Mouse (Mus musculus) hindbrain, postnatal 0 days (tissue): ENCODE data around the gene Pm20d1. TPM values are rescaled to one million over a fixed set of nuclear protein-coding genes. Genes with fewer than 3 reads are reported as not detected.

Source experiments
- ATAC-seq: fragments of 200-750 bp; cut with Nextera tagmentation; 2 replicates; pipeline ENCODE4 v1.8.0; 2017; ENCODE audit warnings: mild to moderate bottlenecking, moderate TSS enrichment, moderate library complexity
- DNase-seq: peaks from one replicate; pipeline ENCODE4 v3.0.0-alpha.2; 2015; ENCODE audit warnings: low spot score
- H3K27ac ChIP-seq: fragments of 300-500 bp; sonication (generic); 2 replicates; pipeline ENCODE4 v1.5.1; 2014; ENCODE audit warnings: mild to moderate bottlenecking
- H3K27me3 ChIP-seq: fragments of 300-500 bp; sonication (generic); 2 replicates; pipeline ENCODE4 v1.6.1; 2014; ENCODE audit warnings: low read length, mixed read lengths; ENCODE audit not compliant: insufficient read depth
- H3K36me3 ChIP-seq: fragments of 300-500 bp; sonication (generic); 2 replicates; pipeline ENCODE4 v1.6.1; 2014; ENCODE audit warnings: low read length, mixed read lengths; ENCODE audit not compliant: insufficient read depth
- H3K4me1 ChIP-seq: fragments of 300-500 bp; sonication (generic); 2 replicates; pipeline ENCODE4 v1.6.1; 2014; ENCODE audit warnings: antibody characterized with exemption, low read length, mixed read lengths; ENCODE audit not compliant: insufficient read depth
- H3K4me2 ChIP-seq: fragments of 300-500 bp; sonication (generic); 2 replicates; pipeline ENCODE4 v1.6.1; 2014; ENCODE audit warnings: low read depth, mild to moderate bottlenecking, low read length, moderate library complexity, mixed read lengths
- H3K4me3 ChIP-seq: fragments of 300-500 bp; sonication (generic); 2 replicates; pipeline ENCODE4 v1.5.1; 2014; ENCODE audit warnings: low read length
- H3K9ac ChIP-seq: fragments of 300-500 bp; sonication (generic); replicated peaks from 2 replicates; pipeline ENCODE4 v1.6.1; 2014; ENCODE audit warnings: mild to moderate bottlenecking, low read length, moderate library complexity, mixed read lengths
- H3K9me3 ChIP-seq: fragments of 300-500 bp; sonication (generic); 2 replicates; pipeline ENCODE4 v1.6.1; 2016; ENCODE audit warnings: low read length, mixed read lengths
- CTCF ChIP-seq: IDR thresholded peaks from 2 replicates; pipeline ENCODE4 v1.5.1; 2016; ENCODE audit warnings: antibody characterized with exemption, control low read depth, low read depth
- WGBS: fragments of 180-500 bp; shearing (Covaris S2); extraction: QIAGEN DNeasy Blood & Tissue Kit; methylation state at CpG from one replicate; pipeline ENCODE4 v1.1.7; 2014; 5-methylcytosine and 5-hydroxymethylcytosine counted together
- polyA plus RNA-seq: library from polyadenylated mRNA; unstranded; fragments of >200 nt; fragmentation: Nextera tagmentation; extraction: Ambion mirVana; gene quantifications from 2 replicates; pipeline ENCODE4 v1.2.1, GENCODE M21; 2015
- total RNA-seq: library from RNA; depleted of rRNA; stranded (reverse); fragments of >200 nt; gene quantifications from 2 replicates; pipeline ENCODE4 v1.2.3, GENCODE M21; 2014

The Pm20d1 gene
- total and polyA plus RNA-seq, 2 experiments from 2014 or later, result 0.60 to 0.63 TPM

DNA sequence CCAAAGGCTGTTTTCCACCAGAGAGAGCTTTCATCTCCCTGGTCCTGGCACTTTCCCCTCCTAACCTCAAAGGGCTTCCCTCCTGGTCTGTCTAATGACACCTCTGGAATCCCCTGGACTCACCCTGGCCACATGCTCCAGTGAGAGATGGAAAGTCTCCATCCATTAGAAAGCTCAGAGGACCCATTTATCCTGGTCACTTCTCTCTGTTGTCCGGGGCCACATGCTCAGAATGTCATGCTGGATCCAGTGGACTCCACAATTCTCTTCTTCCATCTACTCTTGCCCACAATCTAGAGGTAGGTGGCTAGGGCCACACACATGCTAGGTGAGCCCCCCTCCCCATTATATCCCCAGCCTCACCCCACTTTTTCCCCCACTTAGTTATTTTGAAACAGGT is 11.8 kb downstream of the Pm20d1 start:
- no peak for DNase-seq
- Histone ChIP-seq H3K27me3 (no peaks in the 10 kb centered on the region), H3K27ac (no peak overlapping the region), H3K36me3 (no peaks in the 10 kb centered on the region), H3K9ac (no peak overlapping the region), H3K4me3 (no peak overlapping the region), H3K4me2 (no peak overlapping the region), H3K9me3 (no peaks in the 10 kb centered on the region), H3K4me1 (no peaks in the 10 kb centered on the region)
- TF ChIP-seq CTCF, result no peak
- WGBS, result 77% methylated on average over 1 of the region's 1 CpGs
- no peak for ATAC-seq

DNA sequence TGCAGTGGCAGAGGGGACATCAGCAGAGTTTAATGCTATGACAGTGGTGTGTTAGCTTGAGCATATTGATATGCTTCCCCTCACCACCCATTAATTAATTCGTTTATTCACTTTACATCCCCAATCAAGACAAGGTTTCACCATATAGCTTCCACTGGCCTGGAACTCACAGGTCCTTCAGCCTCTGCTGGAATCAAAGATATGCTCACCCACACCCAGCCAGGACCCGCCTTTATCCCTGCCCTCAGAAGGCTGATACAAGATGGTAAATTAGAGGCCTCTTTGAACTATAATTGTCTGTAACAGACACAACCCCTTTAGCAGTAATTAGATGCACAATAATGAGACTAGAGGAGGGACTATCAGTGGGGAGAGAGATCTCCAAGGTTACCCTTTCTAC is 12.5 kb downstream of the Pm20d1 start:
- Histone ChIP-seq H3K4me1 (no peaks in the 10 kb centered on the region), H3K27ac (no peak overlapping the region), H3K27me3 (no peaks in the 10 kb centered on the region), H3K4me3 (no peak overlapping the region), H3K9ac (no peak overlapping the region), H3K4me2 (no peak overlapping the region), H3K9me3 (no peaks in the 10 kb centered on the region), H3K36me3 (no peaks in the 10 kb centered on the region)
- ATAC-seq (no peak), DNase-seq (no peak)
- WGBS, result 64% methylated on average over 2 of the region's 2 CpGs
- TF ChIP-seq CTCF, result no peak

DNA sequence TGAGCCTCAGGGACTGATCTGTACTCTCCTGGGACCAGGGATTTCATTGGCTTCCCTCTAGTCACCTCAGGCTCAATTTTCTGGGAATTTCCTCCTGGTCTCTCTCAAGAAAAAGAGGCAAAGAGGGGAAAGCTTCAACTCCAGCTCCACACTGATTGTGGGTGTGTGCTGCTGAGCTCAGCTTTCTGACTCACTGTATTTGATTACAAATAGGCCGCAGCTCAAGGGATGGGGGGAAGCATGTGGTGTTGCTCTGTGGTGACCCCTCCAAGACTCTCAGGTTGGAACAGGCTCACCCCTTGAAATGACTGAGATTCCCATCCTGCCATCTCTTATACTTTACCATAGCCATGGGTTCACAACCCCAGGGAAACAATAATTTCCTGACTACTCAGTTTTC is 14.2 kb downstream of the Pm20d1 start:
- TF ChIP-seq CTCF, result no peak
- Histone ChIP-seq H3K4me1 (no peaks in the 10 kb centered on the region), H3K4me3 (no peak overlapping the region), H3K9me3 (no peaks in the 10 kb centered on the region), H3K27ac (no peak overlapping the region), H3K9ac (no peak overlapping the region), H3K36me3 (no peaks in the 10 kb centered on the region), H3K27me3 (no peaks in the 10 kb centered on the region), H3K4me2 (no peak overlapping the region)
- 86% methylated on average over 1 of the region's 1 CpGs for WGBS
- DNase-seq, result no peak
- ATAC-seq, result no peak

DNA sequence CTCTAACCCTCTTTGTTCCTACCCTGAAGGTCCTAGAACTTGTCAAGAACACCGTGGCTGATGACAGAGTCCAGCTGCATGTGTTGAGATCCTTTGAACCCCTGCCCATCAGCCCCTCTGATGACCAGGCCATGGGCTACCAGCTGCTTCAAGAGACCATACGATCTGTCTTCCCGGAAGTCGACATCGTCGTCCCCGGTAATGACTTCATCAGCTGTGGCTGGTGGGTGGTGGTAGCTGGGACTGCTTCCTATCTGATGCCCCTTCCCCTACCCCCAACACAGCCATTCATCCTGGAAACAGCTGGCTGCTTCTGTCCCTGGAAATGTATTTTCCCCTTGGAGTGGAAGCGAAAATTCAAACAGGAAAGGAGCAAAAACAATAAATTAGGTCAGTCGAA is 14.8 kb downstream of the Pm20d1 start:
- Histone ChIP-seq H3K27ac (no peak overlapping the region), H3K36me3 (no peaks in the 10 kb centered on the region), H3K9ac (no peak overlapping the region), H3K4me1 (no peaks in the 10 kb centered on the region), H3K4me2 (no peak overlapping the region), H3K9me3 (no peaks in the 10 kb centered on the region), H3K4me3 (no peak overlapping the region), H3K27me3 (no peaks in the 10 kb centered on the region)
- ATAC-seq, result no peak
- TF ChIP-seq CTCF, result no peak
- DNase-seq, result no peak
- 83% methylated on average over 9 of the region's 9 CpGs for WGBS

DNA sequence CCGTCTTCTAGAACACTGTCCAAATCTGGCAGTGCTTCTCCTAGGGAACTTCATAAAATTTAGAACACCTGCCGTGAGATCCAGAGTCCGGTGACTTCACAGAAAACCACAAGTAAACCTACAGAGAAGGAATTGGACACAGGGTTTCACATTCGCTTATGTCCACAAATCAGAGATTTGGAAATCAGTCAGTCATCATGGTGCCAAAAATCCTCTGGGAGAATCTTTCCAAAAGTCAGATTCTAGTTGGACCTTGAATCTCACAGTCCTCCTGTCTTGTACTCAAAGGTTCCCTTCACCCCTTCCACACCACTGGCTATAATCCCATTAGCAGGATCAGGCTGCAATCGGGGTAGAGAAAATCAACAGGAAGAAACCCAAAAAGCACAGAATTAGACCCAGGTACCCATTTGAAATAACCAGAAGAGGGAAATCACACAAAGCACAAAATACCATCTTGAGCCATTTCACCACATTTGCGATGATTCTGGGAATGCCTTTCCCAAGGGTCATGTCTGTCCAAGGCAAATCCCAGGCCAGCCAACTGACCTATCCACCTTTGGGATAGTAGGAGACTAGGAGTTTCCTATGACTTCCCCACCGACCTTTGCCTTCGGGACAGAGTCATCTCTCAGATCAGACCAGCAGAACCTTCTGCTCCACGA is 15.6 kb downstream of the Pm20d1 start:
- H3K9ac ChIP-seq, result no peak overlapping the region
- no peaks in the 10 kb centered on the region for H3K4me1 ChIP-seq
- H3K4me2 ChIP-seq, result no peak overlapping the region
- no peaks in the 10 kb centered on the region for H3K27me3 ChIP-seq
- ATAC-seq (no peak), DNase-seq (no peak)
- no peak for TF ChIP-seq CTCF
- H3K36me3 ChIP-seq, result no peaks in the 10 kb centered on the region
- H3K27ac ChIP-seq, result no peak overlapping the region
- no peaks in the 10 kb centered on the region for H3K9me3 ChIP-seq
- 87% methylated on average over 9 of the region's 9 CpGs for WGBS
- no peak overlapping the region for H3K4me3 ChIP-seq

DNA sequence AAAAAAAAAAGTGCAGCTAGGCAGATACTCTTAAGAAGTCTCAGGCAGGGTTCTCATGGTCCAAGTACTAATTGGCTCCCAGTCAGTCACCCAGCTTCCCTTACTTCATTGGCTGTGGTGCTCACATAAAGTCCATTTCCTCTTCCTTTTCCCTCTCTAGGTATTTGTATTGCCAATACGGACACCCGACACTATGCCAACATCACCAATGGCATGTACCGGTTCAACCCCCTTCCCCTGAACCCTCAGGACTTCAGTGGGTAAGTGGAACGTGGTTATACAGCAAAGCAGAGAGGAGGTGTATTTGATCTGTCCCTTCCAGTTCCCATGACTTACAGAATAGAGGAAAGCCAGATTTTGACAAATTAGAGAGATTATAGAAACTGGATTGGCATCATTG is 16.6 kb downstream of the Pm20d1 start:
- no peak for TF ChIP-seq CTCF
- H3K27ac ChIP-seq, result no peak overlapping the region
- H3K9ac ChIP-seq, result no peak overlapping the region
- H3K9me3 ChIP-seq, result no peaks in the 10 kb centered on the region
- WGBS, result 91% methylated on average over 4 of the region's 4 CpGs
- H3K4me3 ChIP-seq, result no peak overlapping the region
- H3K4me2 ChIP-seq, result no peak overlapping the region
- no peaks in the 10 kb centered on the region for H3K4me1 ChIP-seq
- no peak for ATAC-seq
- no peaks in the 10 kb centered on the region for H3K27me3 ChIP-seq
- DNase-seq, result no peak
- no peaks in the 10 kb centered on the region for H3K36me3 ChIP-seq

DNA sequence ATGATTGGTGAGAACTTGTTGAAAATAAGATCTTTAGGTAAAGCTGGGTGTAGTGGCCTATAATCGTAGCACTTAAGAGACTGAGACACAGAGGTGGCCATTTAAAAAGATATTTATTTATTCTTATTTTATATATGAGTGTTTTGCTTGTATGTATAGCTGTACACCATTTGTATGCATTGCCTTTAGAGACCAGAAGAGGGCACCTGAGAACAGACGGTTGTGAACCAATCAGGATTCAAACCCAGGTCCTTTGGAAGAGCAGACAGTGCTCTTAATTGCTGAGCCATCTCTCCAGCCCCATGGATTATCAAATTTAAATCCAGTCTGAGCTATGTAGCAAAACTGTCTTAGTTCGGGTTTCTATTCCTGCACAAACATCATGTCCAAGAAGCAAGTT is 17.0 kb downstream of the Pm20d1 start:
- DNase-seq (no peak), ATAC-seq (no peak)
- Histone ChIP-seq H3K9me3 (no peaks in the 10 kb centered on the region), H3K4me3 (no peak overlapping the region), H3K27me3 (no peaks in the 10 kb centered on the region), H3K4me1 (no peaks in the 10 kb centered on the region), H3K36me3 (no peaks in the 10 kb centered on the region), H3K27ac (no peak overlapping the region), H3K9ac (no peak overlapping the region), H3K4me2 (no peak overlapping the region)
- no peak for TF ChIP-seq CTCF
- 93% methylated on average over 3 of the region's 3 CpGs for WGBS
